Mouse (Mus musculus): ENCODE results near the gene Pgrmc2.

Gene Pgrmc2

GRCm38 (mm10) chr3:41082885-41083789 lies at the start of gene Pgrmc2:
TSS of gene Pgrmc2 (minus strand) at chr3:41083046.
- DNase-seq (ENCODE audit: low read depth), result peak; percentile 99

DNA sequence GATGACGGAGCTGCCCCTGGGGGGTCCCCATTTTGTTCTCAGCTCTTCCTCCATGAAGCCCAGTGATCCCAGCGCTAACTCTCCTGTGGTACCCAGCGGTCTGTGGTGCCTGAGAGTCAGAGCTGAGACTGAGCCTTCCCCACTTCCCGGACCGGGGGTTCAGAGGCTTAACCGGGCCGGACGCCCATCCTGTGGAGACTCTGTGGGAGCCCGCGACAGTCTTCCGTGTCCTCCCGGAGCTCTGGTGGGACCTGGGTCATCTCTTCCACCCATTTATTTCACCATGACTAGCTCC lies 41.1 kb upstream of the Pgrmc2 start:
- DNase-seq (ENCODE audit: low read depth), result no peak

DNA sequence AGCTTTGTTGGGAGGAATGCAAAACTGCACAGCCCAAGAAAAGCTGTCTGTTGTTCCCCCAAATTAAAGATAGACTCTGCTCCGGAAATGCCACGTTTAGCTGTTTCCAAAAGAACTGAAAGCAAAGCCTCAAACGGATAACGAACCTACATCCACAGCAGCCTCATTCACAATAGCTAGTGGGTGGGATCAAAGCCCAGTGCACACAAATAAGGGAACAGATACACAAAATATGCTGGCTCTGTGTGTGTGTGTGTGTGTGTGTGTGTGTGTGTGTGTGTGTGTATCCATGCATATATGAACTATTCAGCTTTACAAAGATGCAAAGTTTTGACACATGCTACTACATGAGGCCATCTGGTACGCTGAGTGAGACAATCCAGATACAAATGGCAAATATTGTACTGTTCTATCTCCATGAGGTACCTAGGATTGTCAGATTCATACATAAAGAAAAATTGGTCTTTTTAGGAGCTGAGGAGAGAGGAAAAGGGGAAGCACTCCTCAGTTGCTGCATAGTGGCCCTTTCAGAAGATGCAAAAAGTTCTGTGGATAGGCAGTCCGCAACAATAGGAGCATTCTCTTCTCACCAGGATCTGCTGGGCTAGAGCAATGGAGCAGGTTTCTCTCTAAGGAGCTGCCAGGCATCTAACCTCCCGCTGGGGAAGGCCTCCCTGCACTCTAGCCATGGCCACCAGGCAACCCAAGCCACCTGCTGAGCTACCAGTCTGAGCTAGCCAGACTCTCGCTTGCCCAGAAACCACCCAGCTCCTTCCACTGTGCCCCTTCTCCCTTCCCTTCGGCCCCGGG lies 40.5 kb upstream of the Pgrmc2 start:
- DNase-seq (ENCODE audit: low read depth), result peak; percentile 9

DNA sequence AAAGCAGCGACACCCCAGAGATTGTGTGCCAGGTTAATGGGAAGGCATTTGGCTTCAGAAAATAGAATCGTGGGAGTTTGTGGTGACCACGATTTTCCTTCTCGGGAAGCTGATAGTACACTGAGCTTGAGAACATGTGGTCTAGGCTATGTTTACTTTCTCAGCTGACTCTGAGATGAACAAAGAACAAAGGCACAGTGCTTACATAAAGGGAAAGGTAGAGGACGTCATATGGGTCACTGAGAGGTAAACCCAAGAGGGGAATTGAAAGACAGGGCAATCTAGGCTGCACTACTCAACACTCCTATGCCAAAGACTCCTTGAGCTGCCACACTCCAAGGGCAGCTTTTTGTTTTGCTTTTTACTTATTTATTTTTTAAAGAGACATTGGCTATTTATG lies 35.3 kb upstream of the Pgrmc2 start:
- peak; percentile 18 for DNase-seq (ENCODE audit: low read depth)

- DNase-seq (ENCODE audit: low read depth), result no peak
Measured at GRCm38 (mm10) chr3:41117447-41117846, 34.6 kb upstream of the Pgrmc2 start.

DNA sequence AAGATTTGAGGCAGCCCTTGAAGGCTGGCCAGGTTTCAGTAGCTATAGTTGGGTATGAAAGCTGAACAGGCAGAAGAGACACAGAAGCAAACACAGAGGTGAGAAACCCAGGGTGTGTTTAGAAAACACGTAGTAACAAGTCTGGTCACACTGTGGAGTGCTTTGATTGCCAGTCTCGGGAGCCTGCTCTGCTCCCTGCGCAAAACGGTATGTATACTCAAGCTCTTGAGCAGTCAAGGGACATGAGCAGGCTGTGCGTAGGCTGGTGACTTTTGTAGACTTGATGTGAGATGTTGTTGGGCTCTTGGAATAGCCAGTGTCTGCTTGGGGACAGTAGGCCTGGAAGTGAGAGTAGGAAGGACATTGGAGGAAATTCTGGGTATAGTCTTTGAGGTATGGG lies 30.3 kb upstream of the Pgrmc2 start:
- no peak for DNase-seq (ENCODE audit: low read depth)

DNA sequence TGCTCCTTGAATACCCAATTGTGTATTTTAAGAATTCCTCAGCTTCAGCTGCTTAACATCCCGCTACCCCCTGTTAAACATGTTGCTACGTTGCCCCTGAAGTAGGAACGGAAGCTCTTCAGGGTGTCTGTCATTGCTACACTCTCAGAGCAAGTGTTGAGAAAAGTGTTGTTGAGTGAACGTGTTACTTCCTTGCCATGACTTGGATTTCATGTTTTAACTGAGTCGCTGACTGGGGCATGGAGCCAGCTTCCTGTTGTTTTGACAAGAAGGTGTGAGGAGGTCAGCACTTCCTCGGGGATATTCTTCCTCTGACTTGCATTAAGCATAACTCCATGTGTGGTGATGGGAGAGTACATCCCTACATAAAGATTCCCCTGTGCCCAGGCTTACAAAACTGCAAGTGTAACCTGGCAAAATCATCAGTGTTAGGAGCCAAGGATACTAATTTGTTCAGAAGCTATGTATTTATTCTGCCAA lies 25.5 kb upstream of the Pgrmc2 start:
- DNase-seq (ENCODE audit: low read depth), result peak; percentile 29

- peak; percentile 45 for DNase-seq (ENCODE audit: low read depth)
Measured at GRCm38 (mm10) chr3:41107600-41108305, 24.9 kb upstream of the Pgrmc2 start.

GRCm38 (mm10) chr3:41101905-41102304 lies 19.1 kb upstream of the Pgrmc2 start:
- no peak for DNase-seq (ENCODE audit: low read depth)

DNA sequence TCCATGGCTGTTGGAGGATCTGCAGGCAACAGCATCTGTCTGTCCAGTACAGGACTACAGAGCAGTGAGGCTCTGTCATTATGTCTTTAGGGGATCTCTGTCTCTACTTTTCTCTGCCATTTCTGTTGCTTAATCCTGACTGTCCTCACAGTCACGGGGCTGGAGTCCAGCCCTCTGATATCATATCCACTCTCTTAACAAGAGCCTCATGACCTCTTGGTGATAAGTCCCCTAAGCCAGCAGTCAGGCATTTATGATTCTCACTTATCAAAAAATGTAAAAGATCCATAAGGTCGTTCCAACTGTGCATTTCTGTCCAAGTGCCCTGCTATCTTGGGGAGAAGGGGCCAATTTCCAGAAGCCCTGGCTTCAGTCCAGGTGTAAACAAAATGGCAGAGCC lies 17.3 kb upstream of the Pgrmc2 start:
- no peak for DNase-seq (ENCODE audit: low read depth)

GRCm38 (mm10) chr3:41099672-41100071 lies 16.8 kb upstream of the Pgrmc2 start:
- DNase-seq (ENCODE audit: low read depth), result no peak

DNA sequence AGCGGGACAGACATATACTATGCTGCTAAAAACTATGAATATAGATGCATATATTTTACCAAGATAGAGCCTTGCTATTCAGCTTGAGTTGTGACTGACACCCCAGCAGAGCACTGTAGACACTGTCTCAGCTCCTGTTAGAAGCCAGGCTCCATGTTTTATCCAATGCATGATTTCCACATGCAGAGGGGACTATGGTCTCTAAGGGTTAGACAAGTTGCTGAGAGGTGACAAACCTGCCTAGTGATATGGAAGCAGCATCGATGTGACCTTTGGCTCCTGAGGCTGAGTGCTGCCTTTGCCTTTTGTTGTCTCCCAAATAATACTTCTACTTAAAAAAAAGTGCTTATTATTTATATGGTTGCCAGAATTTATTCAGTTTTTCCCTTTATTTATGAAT lies 10.4 kb upstream of the Pgrmc2 start:
- no peak for DNase-seq (ENCODE audit: low read depth)

DNA sequence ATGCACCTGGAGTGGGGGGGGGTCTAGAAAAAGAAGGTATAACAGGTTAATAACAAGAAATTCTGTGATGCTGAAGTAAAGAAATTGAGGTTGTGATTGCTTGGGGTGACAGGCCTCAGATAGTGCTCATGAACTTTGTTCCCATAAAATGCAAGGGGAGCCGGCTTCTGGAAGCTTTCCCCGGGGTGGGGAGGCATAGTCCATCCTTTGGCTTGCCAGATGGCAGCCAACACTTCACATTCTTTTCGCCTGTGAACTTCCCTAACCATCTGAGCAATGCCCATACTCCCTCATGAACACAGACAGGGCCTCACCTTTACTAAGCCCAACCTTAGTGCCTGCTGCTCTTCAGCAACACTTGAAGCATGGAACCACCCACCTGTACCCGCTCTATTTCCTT lies 9.5 kb upstream of the Pgrmc2 start:
- DNase-seq (ENCODE audit: low read depth), result no peak

DNA sequence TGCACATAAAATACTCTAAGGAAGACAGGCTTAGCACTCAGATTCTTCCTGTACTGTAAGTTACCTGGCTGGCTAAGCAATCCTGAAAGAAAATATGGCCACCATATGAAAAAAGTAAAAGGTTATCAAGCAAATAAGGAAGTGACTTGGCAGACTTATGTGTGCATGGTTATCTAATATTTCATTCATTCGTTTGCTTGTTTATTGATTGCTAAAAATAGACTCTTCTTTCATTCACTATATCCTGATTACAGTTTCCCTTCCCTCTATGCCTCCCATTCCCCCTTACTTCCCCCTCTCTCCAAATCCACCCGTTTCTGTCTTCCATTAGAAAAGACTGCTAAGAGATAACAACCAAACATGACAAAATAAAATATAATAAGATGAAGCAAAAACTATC lies 8.0 kb upstream of the Pgrmc2 start:
- no peak for DNase-seq (ENCODE audit: low read depth)

DNA sequence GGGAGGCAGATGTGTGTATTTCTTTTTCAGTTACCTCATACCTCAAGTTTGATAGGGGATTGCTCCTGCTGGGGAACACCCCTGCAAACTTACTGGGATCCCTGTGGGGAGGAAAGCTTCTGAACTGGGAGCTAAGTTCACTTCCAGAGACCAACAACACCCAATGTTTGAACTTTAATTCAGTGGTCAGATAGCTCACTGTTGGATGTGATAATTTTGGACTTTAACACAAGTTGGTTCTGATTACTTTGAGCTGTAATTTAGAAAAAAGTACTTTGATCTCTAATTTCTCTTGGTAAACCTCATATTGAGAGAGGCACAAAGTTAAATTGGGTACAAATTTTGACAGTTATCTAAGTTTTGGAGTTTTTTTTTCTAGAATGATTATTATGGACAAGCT lies 4.2 kb upstream of the Pgrmc2 start:
- no peak for DNase-seq (ENCODE audit: low read depth)

- DNase-seq (ENCODE audit: low read depth), result no peak
Measured at GRCm38 (mm10) chr3:41084421-41084820, 1.6 kb upstream of the Pgrmc2 start.

- DNase-seq (ENCODE audit: low read depth), result no peak
Measured at GRCm38 (mm10) chr3:41083790-41084112, 905 bp upstream of the Pgrmc2 start.

GRCm38 (mm10) chr3:41082520-41082884 lies 344 bp downstream of the Pgrmc2 start:
- DNase-seq (ENCODE audit: low read depth), result no peak

GRCm38 (mm10) chr3:41081474-41082301 lies 1.2 kb downstream of the Pgrmc2 start:
- DNase-seq (ENCODE audit: low read depth), result peak; percentile 49

GRCm38 (mm10) chr3:41080724-41081123 lies 2.1 kb downstream of the Pgrmc2 start:
- DNase-seq (ENCODE audit: low read depth), result peak; percentile 43

DNA sequence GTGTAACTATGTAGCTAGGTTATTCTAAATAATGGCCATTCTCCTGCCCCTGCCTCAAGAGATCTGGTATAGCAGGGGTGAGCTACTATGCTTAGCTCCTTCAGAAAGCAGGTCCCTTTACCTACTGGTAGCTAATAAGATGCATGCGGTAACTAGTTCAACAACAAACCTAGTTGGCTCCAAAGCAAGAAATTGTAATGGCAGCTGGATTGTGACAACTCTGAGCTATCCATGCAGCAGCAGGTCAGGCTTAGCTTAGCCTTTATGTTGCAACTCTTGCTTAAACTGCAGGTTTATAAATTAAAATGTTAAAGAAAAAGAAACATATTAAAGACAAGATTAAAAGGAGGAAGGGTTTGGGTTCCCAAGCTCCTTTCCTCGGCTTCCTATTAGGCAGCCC lies 4.2 kb downstream of the Pgrmc2 start:
- no peak for DNase-seq (ENCODE audit: low read depth)

DNA sequence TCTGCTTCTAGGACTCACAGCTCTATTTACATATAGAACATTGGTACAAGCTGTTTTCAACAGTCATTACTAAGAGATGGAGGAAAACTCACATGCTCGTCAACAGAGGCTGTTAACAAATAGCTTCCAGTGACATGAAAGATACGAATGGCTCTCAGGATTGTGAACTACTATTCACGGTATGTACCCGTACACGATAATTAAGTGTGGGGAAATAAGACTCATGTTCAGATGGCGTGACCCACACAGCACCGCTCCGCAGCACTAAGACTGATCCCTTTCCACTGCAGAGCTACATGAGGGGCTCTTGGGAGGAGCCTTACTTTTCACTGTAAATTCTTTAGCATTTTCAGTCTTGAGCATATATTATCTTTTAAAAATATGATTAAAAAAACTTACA lies 7.5 kb downstream of the Pgrmc2 start:
- DNase-seq (ENCODE audit: low read depth), result no peak

Measured in naive thymus-derived CD4-positive, alpha-beta T cell, adult 2 months (primary cell).